Mouse (Mus musculus): Measurements from ENCODE around the gene Fbf1.

Gene Fbf1

DNA sequence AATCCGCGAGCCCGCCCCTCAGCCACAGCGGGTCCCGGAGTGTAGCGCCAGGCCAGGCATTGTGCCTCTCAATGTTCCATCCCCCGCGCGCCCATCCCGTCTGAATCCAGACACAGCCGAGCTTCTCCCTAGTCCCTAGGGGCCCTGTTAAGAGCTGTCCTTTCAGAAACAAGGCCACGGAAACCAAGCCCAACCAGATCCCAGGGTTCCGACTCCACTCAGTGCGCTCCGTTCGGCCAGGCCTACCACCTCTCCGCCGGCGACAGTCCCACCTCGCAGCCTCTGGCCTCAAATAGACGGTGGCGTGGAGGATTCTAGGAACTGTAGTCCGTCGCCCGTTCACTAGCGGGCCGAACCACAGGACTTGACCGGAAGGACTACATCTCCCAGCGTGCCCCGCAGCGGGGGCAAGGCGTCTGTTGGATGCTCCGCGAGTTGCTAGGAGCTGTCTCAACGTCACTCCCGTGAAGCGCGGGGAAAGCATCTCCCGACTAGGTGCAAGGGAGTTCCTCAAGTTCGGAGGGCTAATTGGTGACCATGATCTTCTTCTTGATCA is at the start of gene Fbf1:
Gene Fbf1 (minus strand): TSS at position 283 of the 556 bp plus-strand sequence.
- peak; percentile 94 for DNase-seq (ENCODE audit: low spot score)

GRCm38 (mm10) chr11:116216549-116216948 is 48.6 kb upstream of the Fbf1 start:
- DNase-seq (ENCODE audit: low spot score): no peak

- no peak for DNase-seq (ENCODE audit: low spot score)
Observed at GRCm38 (mm10) chr11:116215991-116216390, 48.0 kb upstream of the Fbf1 start.

GRCm38 (mm10) chr11:116215181-116215580 is 47.2 kb upstream of the Fbf1 start:
- no peak for DNase-seq (ENCODE audit: low spot score)

GRCm38 (mm10) chr11:116213877-116214510 is 46.0 kb upstream of the Fbf1 start:
- DNase-seq (ENCODE audit: low spot score): peak; percentile 60

DNA sequence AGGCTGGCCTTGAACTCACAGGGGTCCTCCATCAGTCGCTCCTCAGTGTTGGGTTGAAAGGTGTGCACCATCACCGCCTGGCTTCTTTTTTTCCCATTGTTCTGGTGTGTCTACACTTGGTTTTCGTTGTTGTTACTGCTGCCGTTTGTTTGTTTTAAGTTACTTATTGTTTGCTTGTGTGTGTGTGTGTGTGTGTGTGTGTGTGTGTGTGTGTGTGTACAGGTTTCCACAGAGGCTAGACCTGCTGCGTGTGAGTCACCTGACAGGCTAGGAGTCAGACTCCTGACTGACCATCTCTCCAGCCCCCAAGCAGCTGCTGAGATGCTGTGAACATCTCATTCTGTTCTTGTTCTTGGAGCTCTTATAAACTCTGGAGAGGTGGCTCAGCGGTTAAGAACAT is 44.9 kb upstream of the Fbf1 start:
- no peak for DNase-seq (ENCODE audit: low spot score)

GRCm38 (mm10) chr11:116210696-116211095 is 42.7 kb upstream of the Fbf1 start:
- DNase-seq (ENCODE audit: low spot score): no peak

DNA sequence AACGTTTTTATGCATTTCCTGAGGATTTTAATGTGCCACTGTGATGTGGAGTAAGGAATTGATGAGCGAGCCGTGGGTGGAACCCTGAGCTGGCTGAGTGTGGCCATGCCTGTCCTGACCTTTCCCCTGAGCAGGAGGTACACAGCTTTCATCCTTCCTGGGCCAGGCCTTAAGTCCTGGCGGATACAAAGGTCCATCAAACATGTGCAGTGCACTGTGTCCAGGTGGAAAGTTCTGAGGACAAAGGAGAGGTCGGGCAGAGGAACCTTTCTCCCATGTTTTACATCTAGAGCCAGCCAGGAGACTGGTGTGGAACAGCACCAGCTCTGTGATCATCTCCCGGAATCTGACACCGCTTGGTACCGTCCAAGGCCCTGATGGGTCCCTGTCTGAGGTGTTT is 41.3 kb upstream of the Fbf1 start:
- DNase-seq (ENCODE audit: low spot score): no peak

GRCm38 (mm10) chr11:116208660-116209059 is 40.7 kb upstream of the Fbf1 start:
- no peak for DNase-seq (ENCODE audit: low spot score)

- no peak for DNase-seq (ENCODE audit: low spot score)
Observed at GRCm38 (mm10) chr11:116206678-116207077, 38.7 kb upstream of the Fbf1 start.

- DNase-seq (ENCODE audit: low spot score): no peak
Observed at GRCm38 (mm10) chr11:116203150-116203549, 35.2 kb upstream of the Fbf1 start.

DNA sequence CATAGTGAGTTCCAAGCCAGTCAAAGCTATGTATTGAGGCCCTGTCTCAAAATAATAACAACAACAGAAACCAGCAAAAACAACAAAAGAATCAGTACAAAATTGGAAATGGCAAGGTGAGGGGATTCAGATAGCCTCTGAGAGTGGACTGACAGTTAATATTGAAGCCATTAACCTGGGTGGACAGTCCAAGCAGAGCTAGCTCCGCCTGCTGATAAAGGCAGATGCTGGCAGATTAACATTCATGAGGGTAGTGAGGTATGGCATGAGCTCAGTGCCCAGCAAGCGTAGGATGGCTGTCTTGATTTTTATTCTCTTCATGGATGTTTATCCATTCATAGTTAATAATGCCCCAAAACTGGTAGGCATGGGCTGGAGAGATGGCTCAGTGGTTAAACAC is 33.2 kb upstream of the Fbf1 start:
- DNase-seq (ENCODE audit: low spot score): no peak

- DNase-seq (ENCODE audit: low spot score): peak; percentile 100
Observed at GRCm38 (mm10) chr11:116198639-116199531, 30.9 kb upstream of the Fbf1 start, which contains the start of the genes Ten1 and Acox1. Gene Ten1 (plus strand): TSS chr11:116198855. Gene Acox1 (minus strand): TSS chr11:116199045.

- DNase-seq (ENCODE audit: low spot score): peak; percentile 46
Observed at GRCm38 (mm10) chr11:116198132-116198531, 30.2 kb upstream of the Fbf1 start.

DNA sequence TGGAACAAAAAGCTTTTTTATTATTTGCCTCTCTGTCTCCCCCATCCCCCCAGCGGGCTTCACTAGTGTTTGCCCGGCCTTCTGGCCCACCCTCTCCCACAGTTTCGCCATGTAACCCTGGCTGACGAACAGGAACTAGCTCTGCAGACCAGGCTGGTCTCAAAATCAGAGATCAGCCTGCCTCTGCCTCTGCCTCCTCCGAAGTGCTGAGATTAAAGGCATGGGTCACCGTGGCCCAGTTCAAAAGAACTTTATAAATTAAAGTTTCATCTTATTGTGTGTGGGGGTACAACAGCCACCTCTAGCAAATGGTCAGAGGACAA is 29.6 kb upstream of the Fbf1 start:
- DNase-seq (ENCODE audit: low spot score): no peak

DNA sequence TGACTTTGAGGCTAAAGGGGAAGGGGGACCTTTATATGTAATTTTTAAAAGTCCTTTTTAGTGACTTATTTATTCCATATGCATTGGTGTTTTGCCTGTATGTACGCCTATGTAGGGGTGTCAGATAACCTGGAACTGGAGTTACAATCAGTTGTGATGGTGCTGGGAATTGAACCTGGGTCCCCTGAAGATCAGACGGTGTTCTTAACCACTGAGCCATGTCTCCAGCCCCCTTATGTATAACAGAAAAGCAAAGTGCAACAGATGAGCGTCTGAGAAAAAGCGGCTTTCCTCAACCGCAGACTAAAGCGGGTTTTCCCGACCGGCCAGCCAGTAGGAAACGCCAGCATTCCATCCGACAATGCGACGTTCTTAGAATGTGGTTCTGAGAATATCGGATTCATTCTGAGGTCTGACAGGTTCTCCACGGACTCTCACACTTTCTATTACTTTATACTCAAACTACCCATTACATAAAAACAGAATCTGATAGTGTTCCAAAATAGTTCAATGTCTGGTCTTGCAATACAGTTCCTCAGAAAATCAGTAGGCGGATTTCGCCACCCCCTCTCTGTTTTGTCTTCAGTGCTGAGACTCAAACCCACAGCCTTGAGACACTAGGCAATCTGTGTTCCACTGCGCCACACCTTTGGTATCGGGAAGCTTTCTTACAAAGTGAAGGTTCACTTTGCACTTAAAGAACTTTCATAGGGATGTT is 29.1 kb upstream of the Fbf1 start:
- DNase-seq (ENCODE audit: low spot score): no peak

GRCm38 (mm10) chr11:116196336-116196735 is 28.4 kb upstream of the Fbf1 start:
- no peak for DNase-seq (ENCODE audit: low spot score)

DNA sequence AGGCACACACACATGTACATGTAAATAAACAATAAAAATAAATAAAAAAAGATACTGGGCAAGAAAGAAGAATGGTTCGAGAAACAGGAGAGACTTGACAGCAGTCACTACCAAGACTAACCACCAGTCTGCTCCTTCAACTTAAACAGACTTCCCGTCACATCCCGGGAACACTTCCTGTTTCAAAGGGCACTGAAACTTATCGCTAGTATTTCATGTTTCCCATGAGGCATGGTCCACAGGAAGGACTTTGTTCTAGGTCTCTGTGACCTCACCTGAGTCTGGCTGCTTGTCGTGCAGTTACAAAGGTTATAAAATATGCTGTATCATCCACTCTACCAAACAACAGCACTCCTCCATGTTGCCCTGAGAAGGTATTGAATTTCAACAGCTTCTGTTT is 27.3 kb upstream of the Fbf1 start:
- DNase-seq (ENCODE audit: low spot score): no peak

- no peak for DNase-seq (ENCODE audit: low spot score)
Observed at GRCm38 (mm10) chr11:116194619-116195018, 26.7 kb upstream of the Fbf1 start.

GRCm38 (mm10) chr11:116187226-116187930 is 19.4 kb upstream of the Fbf1 start:
- no peak for DNase-seq (ENCODE audit: low spot score)

- DNase-seq (ENCODE audit: low spot score): no peak
Observed at GRCm38 (mm10) chr11:116186360-116186759, 18.4 kb upstream of the Fbf1 start.

DNA sequence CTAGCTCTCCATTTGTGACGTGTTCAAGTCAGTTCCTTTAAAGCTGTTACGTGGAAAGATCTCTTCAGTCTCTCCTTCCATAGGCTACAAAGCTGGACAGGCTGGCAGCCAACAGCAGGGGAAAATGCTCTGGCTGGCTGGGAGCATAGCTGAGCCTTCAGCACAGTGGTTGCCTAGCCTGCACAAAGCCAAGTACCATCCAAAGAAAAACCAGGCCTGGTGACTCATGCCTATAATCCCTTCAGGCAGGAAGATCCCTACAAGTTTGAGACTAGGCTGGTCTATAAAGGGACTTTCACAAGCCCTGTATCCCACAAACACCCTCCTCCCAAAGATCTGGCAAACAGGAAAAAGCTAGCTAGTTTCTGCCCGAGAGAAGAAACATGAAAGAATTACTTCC is 17.9 kb upstream of the Fbf1 start:
- DNase-seq (ENCODE audit: low spot score): peak; percentile 60
